Mouse (Mus musculus): ENCODE results near the gene Dcaf17.

Dcaf17 gene

GRCm38 (mm10) chr2:71117797-71118708 lies 62.9 kb downstream of the Dcaf17 start, which contains the start of gene Cybrd1:
TSS of gene Cybrd1 (plus strand) at chr2:71117923.
- in situ Hi-C loops (cut with MboI, MseI) = no loop called here

GRCm38 (mm10) chr2:71120844-71121243 lies 65.7 kb downstream of the Dcaf17 start:
- in situ Hi-C loops (cut with MboI, MseI) = loop anchor here in 1 of 2 experiments (10.0 kb wide), 1 partner anchor 1994 kb away; no protein-coding TSS in a partner anchor

- in situ Hi-C loops (cut with MboI, MseI) = loop anchor here in 1 of 2 experiments (10.0 kb wide), 1 partner anchor 1993 kb away; no protein-coding TSS in a partner anchor
Measured at GRCm38 (mm10) chr2:71121406-71121805, 66.3 kb downstream of the Dcaf17 start.

- in situ Hi-C loops (cut with MboI, MseI) = loop anchor here in 1 of 2 experiments (10.0 kb wide), 1 partner anchor 1992 kb away; no protein-coding TSS in a partner anchor
Measured at GRCm38 (mm10) chr2:71122268-71123029, 67.3 kb downstream of the Dcaf17 start.

DNA sequence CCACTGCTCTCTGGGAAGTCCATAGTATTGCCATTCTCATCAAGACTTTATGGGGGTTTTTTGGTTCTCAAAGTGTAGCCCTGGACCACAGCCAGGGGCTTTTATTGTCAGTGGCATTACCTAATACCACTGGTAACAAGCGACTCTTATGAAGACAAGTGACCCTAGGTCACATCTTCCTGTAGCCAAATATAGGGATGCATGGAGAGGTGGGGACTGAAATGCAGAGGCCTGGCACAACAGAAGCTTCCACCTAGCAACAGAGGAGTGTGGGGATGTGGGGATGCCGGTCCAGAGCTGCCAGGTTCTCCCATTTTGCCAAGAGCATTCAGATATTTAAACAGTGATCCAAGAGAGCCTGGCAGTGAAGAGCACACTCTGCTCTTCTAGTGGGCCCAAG lies 68.5 kb downstream of the Dcaf17 start:
- in situ Hi-C loops (cut with MboI, MseI) = loop anchor here in 1 of 2 experiments (10.0 kb wide), 1 partner anchor 1991 kb away; no protein-coding TSS in a partner anchor

GRCm38 (mm10) chr2:71127779-71128534 lies 72.8 kb downstream of the Dcaf17 start:
- in situ Hi-C loops (cut with MboI, MseI) = loop anchor here in 1 of 2 experiments (10.0 kb wide), 1 partner anchor 1987 kb away; no protein-coding TSS in a partner anchor

- in situ Hi-C loops (cut with MboI, MseI) = no loop called here
Measured at GRCm38 (mm10) chr2:71130366-71130765, 75.2 kb downstream of the Dcaf17 start.

DNA sequence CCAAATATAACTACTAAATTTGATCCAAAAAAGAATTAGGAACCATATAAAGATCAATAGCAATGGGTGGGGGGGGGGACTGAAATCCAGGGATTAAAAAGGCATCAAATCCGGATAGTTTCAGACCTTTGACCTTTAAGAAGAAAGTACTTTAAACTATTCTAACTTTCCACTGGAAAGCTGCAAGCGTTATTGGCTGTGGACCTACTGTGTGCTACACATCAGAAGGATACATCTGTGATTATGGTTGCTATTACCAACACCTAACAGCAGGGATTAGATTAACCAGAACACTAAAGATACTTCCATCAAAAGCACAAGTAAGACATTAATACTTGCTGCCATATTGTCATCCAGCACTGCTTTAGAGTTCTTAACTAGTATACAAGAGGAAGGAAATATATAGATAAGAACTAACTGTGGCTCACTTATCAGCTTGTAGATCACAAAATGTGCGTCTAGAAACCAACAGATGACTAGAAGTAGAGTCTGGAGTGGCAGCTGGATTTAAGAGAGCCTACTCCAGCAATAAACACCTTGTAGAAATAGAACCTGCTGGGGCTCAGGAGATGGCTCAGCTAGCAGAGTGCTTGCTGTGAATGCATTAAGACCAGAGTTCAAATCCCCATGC lies 76.9 kb downstream of the Dcaf17 start:
- in situ Hi-C loops (cut with MboI, MseI) = no loop called here

- in situ Hi-C loops (cut with MboI, MseI) = no loop called here
Measured at GRCm38 (mm10) chr2:71134041-71134505, 78.9 kb downstream of the Dcaf17 start.

GRCm38 (mm10) chr2:71134836-71135235 lies 79.7 kb downstream of the Dcaf17 start:
- in situ Hi-C loops (cut with MboI, MseI) = no loop called here

- in situ Hi-C loops (cut with MboI, MseI) = no loop called here
Measured at GRCm38 (mm10) chr2:71140622-71141021, 85.5 kb downstream of the Dcaf17 start.

DNA sequence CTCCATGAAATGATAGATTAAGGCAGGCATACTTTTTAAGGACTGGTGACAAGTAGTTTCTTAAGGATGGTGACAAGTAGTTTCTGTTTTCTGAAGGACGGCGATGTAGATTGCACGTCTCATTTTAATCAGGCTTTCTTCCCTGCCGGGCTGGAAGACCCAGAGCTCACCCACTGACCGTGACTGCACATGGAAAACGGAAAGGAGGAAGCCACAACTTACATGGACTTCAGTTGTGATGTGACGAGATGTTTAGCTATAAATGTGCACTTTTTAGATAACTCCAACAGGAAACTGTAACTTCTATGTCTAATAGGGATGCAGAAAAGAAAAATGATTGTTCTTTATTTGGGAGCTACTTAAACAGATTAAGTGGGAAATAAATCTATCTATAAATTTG lies 87.3 kb downstream of the Dcaf17 start:
- in situ Hi-C loops (cut with MboI, MseI) = no loop called here

DNA sequence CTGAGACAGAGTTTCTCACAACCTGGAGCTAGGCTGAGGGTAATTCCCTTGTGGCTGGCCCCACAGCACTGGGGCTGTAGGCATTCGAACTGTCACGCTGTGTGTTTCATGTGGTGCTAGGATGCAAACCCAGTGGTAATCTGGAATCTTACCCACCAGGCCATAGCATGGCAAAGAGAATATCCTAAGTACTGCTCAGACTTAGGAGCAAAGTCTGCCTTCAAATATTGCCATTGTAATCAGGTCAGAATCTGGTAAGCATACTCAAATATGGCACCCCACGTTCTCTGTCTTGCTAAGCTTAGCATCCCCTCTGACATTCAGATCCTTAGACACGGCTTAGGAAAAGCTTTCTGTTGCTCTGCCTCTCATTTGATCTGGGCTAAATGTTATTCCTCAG lies 90.7 kb downstream of the Dcaf17 start:
- in situ Hi-C loops (cut with MboI, MseI) = no loop called here

DNA sequence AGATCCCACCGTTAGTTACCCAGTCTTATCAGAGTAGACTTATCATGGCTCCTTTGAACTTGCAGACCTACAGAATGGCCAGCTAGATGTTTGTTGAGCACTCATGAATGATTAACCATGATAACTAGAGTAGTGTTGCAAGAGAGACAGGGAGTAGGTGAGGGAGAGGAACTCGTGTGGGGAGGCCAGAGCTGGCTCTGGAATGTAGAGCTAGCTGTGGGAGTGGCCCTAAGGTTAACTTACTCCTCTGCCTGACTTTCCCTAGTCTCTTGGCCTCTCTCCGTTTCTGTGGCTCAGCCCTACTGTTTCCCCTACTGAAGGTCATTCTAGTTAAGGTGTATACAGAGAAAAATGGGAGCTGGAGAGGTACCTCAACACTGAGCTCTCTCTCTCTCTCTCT lies 91.1 kb downstream of the Dcaf17 start:
- in situ Hi-C loops (cut with MboI, MseI) = no loop called here

- in situ Hi-C loops (cut with MboI, MseI) = no loop called here
Measured at GRCm38 (mm10) chr2:71147816-71148215, 92.7 kb downstream of the Dcaf17 start.
